Comparison of ENCODE assay signal across 8 mouse cellular contexts in genomic region chr8:104022691-104023509, GRCm38 (mm10).
A peak's percentile ranks its signal among the peaks of the same experiment; 100 is the strongest.
DNase-seq lines count a peak whose midpoint lies in the region; ATAC-seq lines count a peak whose summit lies in the region.

No protein-coding gene starts in this region.

- H3K9ac ChIP-seq in stomach, embryonic 14.5 days (replicated peaks; ENCODE audit: low read depth, low read length) = no peak overlapping the region
- H3K9ac ChIP-seq in midbrain, embryonic 14.5 days (replicated peaks; ENCODE audit: low read length) = no peak overlapping the region

- DNase-seq in urinary bladder, postnatal 14 days (ENCODE audit: low spot score) = peak; percentile 55
- no peak for DNase-seq in urinary bladder, postnatal 10 days (ENCODE audit: low spot score)
- peak; percentile 85 for DNase-seq in gastrocnemius, postnatal 25 days
- DNase-seq in layer of hippocampus, postnatal 14 days (ENCODE audit: low spot score in 2 of 2) = peak; percentile 40 to 59
- DNase-seq in midbrain, embryonic 14.5 days = no peak
- DNase-seq in thymus, adult 18-20 months = no peak
- DNase-seq in cerebellum, postnatal 36 days = no peak

- H3K27me3 ChIP-seq in stomach, embryonic 14.5 days (ENCODE audit: control insufficient read depth, insufficient read depth, low read length) = no peaks in the 10 kb centered on the region
- no peaks in the 10 kb centered on the region for H3K27me3 ChIP-seq in midbrain, embryonic 14.5 days (ENCODE audit: control insufficient read depth, insufficient read depth, low read length)

- H3K4me1 ChIP-seq in stomach, embryonic 14.5 days (ENCODE audit: control insufficient read depth, insufficient read depth, low read length) = no peaks in the 10 kb centered on the region
- H3K4me1 ChIP-seq in midbrain, embryonic 14.5 days (ENCODE audit: control insufficient read depth, insufficient read depth, low read length) = no peaks in the 10 kb centered on the region

- no peaks in the 10 kb centered on the region for H3K9me3 ChIP-seq in stomach, embryonic 14.5 days (ENCODE audit: control insufficient read depth, low read depth, low read length)
- no peaks in the 10 kb centered on the region for H3K9me3 ChIP-seq in midbrain, embryonic 14.5 days (ENCODE audit: control insufficient read depth, low read length)

- no peaks in the 10 kb centered on the region for H3K36me3 ChIP-seq in stomach, embryonic 14.5 days (ENCODE audit: control insufficient read depth, insufficient read depth, low read length)
- no peaks in the 10 kb centered on the region for H3K36me3 ChIP-seq in midbrain, embryonic 14.5 days (ENCODE audit: control insufficient read depth, insufficient read depth, low read length)

- WGBS in stomach, embryonic 14.5 days = 48% methylated on average over 9 of the region's 9 CpGs
- 65% methylated on average over 9 of the region's 9 CpGs for WGBS in midbrain, embryonic 14.5 days

- ATAC-seq in stomach, embryonic 14.5 days (ENCODE audit: insufficient number of reproducible peaks, insufficient read depth, low FRiP score, low read depth) = peak; percentile 35; the same call in 1 of the 2 replicates
- no peak for ATAC-seq in midbrain, embryonic 14.5 days (ENCODE audit: low FRiP score, low TSS enrichment)

- no peak overlapping the region for H3K4me2 ChIP-seq in stomach, embryonic 14.5 days (replicated peaks; ENCODE audit: low read depth, low read length)
- H3K4me2 ChIP-seq in midbrain, embryonic 14.5 days (ENCODE audit: low read length) = no peak overlapping the region

- no peak overlapping the region for H3K4me3 ChIP-seq in stomach, embryonic 14.5 days (ENCODE audit: low read depth, low read length)
- no peak overlapping the region for H3K4me3 ChIP-seq in midbrain, embryonic 14.5 days (replicated peaks; ENCODE audit: low read depth, low read length)

- no peak overlapping the region; the same call in 1 of the 2 replicates for H3K27ac ChIP-seq in stomach, embryonic 14.5 days (ENCODE audit: low read length)
- H3K27ac ChIP-seq in midbrain, embryonic 14.5 days (replicated peaks; ENCODE audit: low read depth, low read length) = no peak overlapping the region

Comparison
In these comparisons a context has a peak if more than half of its experiments do, and no peak if none do; other contexts are left out.
1. DNase-seq: peak in urinary bladder, postnatal 14 days (single experiment), gastrocnemius, postnatal 25 days (single experiment) and layer of hippocampus, postnatal 14 days (2 of 2); none in urinary bladder, postnatal 10 days (single experiment), midbrain, embryonic 14.5 days (single experiment), thymus, adult 18-20 months (0 of 2) and cerebellum, postnatal 36 days (0 of 2).